Mouse (Mus musculus) cerebral cortex, adult 2 months (tissue): ENCODE results near the gene Ror1.

Experiments used
- WGBS: fragments of 180-500 bp; shearing (Covaris S2); methylation state at CpG from one replicate; pipeline ENCODE4 v1.1.7; 2018; 5-methylcytosine and 5-hydroxymethylcytosine counted together

Gene Ror1

DNA sequence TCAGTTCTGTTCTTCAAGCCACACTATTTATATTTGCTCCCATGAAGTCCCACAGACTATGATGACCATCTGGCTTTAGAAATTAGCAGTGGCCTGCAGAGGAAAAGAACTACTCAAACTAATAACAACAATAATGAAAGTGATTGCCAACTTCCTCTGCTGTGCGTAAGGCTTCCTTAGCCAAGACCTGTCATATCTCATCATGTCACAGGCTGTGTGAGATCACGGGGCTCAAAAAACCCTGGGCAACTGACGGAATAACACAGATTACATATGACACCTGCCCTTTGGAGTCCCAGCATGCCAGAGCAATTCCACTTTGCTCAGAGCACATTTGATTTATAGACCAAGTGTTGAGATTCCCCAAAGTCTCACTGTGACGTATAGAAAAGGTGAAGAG lies 123.4 kb downstream of the Ror1 start:
- 89% methylated on average over 4 of the region's 4 CpGs for WGBS

DNA sequence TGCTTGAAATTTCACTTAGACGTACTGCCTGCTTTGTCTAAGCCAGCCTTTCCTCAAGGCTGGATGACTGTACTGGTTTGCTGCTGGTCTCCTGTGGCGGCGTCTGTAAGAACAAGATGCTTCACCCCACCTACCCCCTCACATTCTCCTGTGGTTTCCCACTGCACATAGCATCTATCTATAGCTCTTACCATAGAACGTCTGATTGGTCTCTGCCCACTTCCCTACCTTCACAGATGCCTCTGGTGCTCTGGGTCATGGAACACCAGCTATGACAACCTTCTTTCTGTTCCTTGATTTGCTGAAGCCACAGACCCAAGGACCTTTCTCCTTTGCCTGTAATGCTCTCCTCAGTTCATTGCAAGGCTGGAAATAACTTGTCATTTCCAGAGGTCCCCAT lies 124.0 kb downstream of the Ror1 start:
- 75% methylated on average over 4 of the region's 4 CpGs for WGBS

DNA sequence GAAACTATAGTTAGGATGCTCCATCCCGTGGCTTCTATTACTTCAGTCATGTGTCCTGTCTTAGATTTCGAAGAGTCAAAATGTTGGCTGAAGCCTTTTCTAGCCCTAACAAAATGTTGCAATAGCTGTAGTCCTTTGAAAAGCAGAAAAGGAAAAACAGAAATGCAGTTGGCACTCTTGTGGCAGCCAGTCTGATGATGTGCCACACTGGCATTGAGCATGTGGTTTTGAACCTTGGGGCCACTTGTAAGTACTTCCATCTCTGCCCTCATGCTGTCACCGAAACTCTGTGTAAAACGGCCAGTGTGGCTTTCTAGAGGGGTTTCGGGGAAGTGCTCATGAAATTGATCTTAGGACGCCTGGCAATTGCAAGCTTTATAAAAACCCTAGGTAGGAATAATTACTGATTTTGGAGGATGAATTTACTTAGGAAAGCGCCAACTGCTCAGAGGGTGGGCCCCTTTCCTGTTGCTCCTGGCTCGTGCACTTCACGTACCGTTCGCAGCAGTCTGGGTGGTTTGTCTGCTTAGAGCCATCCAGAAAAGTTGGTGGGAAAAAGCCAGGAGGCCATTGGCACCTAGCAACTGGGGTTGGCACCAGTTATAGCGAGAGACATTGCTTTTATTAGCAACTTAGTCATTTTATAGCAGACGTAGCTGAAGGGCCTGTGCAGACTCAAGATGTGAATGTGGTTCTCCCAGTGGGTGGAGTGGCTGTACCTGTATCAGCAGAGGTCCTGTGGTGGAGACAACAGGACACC lies 126.6 kb downstream of the Ror1 start:
- WGBS = 78% methylated on average over 13 of the region's 13 CpGs

GRCm38 (mm10) chr4:100223532-100223931 lies 127.9 kb downstream of the Ror1 start:
- 87% methylated on average over 1 of the region's 1 CpGs for WGBS

DNA sequence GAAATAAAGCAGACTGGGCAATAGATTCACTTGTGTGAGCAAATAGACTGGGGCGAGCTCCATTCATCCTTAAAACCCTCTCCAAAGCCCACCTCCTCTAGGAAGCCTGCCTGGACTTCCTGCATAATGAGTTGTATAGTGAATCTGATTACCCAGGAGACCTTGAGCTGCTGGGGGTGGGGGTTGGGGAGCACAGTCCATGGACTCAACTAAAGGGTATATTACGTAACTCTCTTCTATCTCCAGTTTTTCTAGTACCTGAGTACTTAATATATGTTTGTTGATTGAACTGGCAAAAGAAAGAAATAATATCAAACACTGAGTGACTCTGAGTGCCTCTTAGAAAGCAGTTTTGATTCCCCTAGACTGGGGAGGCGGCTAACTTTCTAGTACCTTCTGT lies 128.4 kb downstream of the Ror1 start:
- WGBS = 96% methylated on average over 3 of the region's 3 CpGs

DNA sequence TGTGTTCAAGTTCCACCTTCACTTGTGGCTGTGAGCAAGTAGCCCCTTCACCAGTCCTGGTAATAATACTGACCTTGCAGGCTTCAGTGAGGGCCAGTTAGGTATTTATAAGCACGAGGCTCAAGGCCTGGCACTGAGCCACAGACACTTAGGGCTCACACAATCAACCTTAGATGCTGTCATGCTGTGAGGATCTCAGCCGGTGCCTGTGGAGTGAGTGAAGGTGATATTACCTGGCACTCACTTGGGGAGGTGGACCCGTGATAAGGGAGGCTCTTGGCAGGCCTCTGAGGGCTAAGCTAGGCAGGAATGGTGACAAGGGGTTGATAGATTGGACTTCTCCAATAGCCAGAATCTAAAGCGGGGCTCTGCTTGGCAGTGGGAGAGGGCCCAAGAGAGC lies 131.0 kb downstream of the Ror1 start:
- 65% methylated on average over 4 of the region's 4 CpGs for WGBS

- WGBS = 96% methylated on average over 3 of the region's 3 CpGs
These were observed 132.5 kb downstream of the Ror1 start for GRCm38 (mm10) chr4:100228106-100228505.

GRCm38 (mm10) chr4:100230245-100230644 lies 134.7 kb downstream of the Ror1 start:
- 93% methylated on average over 5 of the region's 5 CpGs for WGBS

- WGBS = 93% methylated on average over 2 of the region's 2 CpGs
These were observed 135.4 kb downstream of the Ror1 start for GRCm38 (mm10) chr4:100230963-100231362.

- WGBS = 96% methylated on average over 3 of the region's 3 CpGs
These were observed 136.3 kb downstream of the Ror1 start for GRCm38 (mm10) chr4:100231906-100232305.

DNA sequence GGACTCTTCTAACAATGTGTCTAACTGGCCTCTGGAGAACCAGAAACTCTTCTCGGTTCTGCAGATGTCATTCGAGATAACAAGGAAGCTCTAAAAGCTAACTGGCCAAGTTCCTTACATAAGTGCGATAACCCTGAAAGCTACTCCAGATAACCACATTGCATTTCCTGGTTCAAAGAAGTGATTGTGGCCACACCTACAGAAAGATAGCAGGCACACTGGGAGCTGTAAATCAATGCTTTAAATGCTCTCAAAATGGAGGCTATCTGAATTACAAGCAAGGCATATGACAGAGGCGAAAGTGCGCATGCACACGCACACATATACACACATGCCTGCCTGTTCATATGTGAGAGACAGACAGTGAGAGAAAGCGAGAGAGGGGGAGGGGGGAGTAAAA lies 136.9 kb downstream of the Ror1 start:
- WGBS = 89% methylated on average over 7 of the region's 7 CpGs

DNA sequence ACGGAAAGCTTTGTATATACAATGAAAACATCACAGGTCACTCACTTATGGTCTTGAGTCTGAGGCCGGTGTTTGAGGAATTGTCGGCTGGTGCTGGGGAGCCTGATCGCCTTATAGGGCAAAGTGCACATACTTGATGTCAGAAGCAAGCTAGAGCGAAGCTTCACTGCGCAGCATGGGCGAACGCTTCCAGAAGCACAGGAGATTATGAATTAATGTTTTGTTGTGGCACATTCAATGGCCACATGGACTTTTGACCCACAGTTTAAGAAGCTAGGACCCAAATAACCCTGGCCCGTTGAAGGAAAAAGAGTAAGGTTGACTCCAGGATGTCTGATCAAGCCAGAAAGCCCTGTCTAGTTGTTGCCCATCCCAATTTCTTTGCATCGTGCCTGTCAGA lies 138.2 kb downstream of the Ror1 start:
- WGBS = 96% methylated on average over 10 of the region's 10 CpGs

GRCm38 (mm10) chr4:100236339-100236738 lies 140.7 kb downstream of the Ror1 start:
- WGBS = 81% methylated on average over 3 of the region's 3 CpGs

DNA sequence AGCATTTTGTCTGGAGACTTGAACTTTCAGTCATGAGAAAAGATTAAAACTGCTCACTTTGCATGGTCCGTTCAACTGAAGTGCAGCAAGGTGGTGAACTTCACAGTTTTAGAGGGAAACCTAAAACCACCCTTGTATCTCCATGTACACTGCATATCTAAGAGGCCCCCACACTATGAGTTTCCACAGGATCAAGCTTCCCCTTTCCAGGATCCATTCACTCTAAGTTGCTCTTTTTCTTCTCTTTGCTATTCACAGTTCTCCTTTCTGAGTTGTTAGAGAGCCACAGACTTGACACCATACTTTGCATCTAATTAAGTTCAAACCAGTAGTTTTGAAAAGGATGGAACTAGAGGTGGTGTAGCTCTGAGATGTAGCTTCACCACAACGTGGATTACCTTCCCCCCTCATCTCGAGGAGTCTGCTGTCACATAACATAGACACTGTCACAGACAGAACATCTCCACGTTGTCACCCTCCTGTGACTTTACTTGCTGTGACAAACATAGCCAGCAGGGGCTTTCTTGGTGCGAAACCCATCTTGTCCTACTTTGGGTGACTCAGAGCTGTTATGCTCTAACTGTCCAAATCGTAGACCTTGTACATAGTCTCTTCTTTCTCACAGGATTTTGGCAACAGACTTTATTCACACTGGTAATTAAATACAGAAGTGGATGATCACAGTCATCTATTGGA lies 146.6 kb downstream of the Ror1 start:
- WGBS = 76% methylated on average over 6 of the region's 6 CpGs

- WGBS = 88% methylated on average over 8 of the region's 8 CpGs
These were observed 148.7 kb downstream of the Ror1 start for GRCm38 (mm10) chr4:100244250-100244649.

DNA sequence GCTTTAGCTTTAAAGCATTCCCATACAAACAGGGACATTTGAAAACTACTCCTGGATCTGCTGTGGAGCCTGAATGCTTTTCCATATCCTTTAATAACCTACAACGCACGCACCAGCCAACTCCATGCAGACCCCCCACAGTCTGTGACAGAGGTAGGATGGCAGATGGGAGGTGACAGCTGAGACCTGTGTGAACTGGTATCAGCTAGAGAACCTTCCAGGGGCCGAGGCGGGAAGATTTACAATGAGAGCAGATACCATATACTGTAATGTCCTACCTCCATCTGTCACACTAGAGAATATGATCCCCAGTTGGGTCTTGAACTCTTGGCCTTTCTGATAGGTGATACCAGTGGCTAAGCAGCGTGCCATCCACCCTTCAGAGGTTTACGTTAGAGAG lies 149.1 kb downstream of the Ror1 start:
- WGBS = 92% methylated on average over 6 of the region's 6 CpGs

- 85% methylated on average over 7 of the region's 7 CpGs for WGBS
These were observed 152.2 kb downstream of the Ror1 start for GRCm38 (mm10) chr4:100247826-100248225.

DNA sequence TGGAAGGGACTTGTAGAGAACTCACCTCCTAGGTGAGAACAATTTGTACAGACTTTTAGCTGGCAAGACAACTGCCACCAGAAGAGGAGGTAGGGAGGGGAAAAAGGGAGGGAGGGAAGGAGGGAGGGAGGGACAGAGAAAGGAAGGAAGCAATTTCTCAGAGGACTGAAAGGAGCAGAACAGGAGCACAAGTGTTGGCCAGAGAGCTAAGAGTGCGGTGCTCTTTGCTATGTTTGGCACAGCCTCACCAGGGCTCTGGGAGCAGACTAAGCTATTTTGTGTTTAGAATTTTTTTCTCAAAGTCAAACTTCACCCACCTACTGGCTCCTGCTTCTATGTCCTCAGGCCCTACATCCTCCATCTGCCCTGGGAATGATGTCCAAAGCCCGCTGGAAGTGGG lies 152.7 kb downstream of the Ror1 start:
- 73% methylated on average over 2 of the region's 2 CpGs for WGBS

DNA sequence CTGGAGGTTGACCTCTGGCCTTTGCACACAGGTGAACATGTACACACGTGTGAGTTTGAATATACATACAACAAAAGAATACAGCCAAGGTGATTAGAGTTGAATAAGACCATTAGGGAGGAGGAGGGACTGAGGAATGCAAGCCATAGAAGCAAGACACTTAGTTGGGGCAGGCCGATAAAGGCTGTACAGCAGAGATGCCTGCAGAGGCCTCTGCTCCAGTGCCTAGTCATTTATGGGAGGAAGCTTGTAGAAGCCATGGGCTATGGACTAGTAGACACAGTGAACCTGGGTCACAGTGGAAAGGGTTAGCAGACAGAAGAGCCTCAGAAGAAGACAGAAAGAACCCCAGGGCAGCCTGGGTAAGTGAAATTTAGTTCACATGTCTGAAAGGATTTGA lies 155.7 kb downstream of the Ror1 start:
- WGBS = 83% methylated on average over 2 of the region's 2 CpGs

GRCm38 (mm10) chr4:100252050-100252449 lies 156.5 kb downstream of the Ror1 start:
- 58% methylated on average over 1 of the region's 1 CpGs for WGBS

- 86% methylated on average over 10 of the region's 10 CpGs for WGBS
These were observed 157.1 kb downstream of the Ror1 start for GRCm38 (mm10) chr4:100252646-100253045.

- 95% methylated on average over 9 of the region's 9 CpGs for WGBS
These were observed 157.8 kb downstream of the Ror1 start for GRCm38 (mm10) chr4:100253401-100253800.

DNA sequence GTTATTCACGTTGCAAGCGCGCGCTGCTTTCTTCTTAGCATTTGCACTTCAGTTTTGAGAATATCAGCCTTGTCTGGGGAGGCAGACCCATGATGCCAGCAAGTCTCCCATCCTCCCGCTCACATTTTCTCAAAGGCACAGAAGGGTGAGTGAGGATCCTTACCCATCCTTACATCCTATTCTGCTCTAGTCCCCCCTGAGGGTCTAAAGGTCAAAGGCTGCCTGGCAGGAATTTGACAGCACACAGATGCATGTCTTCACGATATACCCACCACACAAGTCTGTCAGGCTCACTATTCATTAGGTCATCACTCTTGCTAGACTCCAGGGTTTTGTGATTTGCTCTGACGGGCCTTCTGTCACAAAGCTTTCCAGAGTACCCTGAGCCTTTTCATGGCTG lies 158.2 kb downstream of the Ror1 start:
- WGBS = 92% methylated on average over 7 of the region's 7 CpGs
